Mouse (Mus musculus) intestine, embryonic 15.5 days (tissue): ENCODE results near the gene Bcl2a1b. TPM values are rescaled to one million over a fixed set of nuclear protein-coding genes. Genes with fewer than 3 reads are reported as not detected.

ENCODE experiments used
- polyA plus RNA-seq: library from polyadenylated mRNA; unstranded; fragments of >200 nt; fragmentation: Nextera tagmentation; extraction: Ambion mirVana; gene quantifications from 2 replicates; pipeline ENCODE4 v1.2.1, GENCODE M21; 2015

The Bcl2a1b gene
- polyA plus RNA-seq, 1 experiment from 2014 or later, result 5.6 TPM

Other genes starting within 250 kb of the Bcl2a1b start
- 1.00 and 2.5 TPM in 2 replicates for gene Bcl2a1a, start 242.3 kb upstream of the Bcl2a1b start, polyA plus RNA-seq
- gene Trim43b, start 106.4 kb upstream of the Bcl2a1b start, polyA plus RNA-seq, result not detected in 2 replicates
- 1.1 and 1.8 TPM in 2 replicates for gene Gm29094, start 170 bp downstream of the Bcl2a1b start, polyA plus RNA-seq
- 31.0 and 33.3 TPM in 2 replicates for gene Mthfs, start 11.5 kb downstream of the Bcl2a1b start, polyA plus RNA-seq